Mouse (Mus musculus) forebrain, postnatal 0 days (tissue): ENCODE data around the gene Cdrt4. TPM values are rescaled to one million over a fixed set of nuclear protein-coding genes. Genes with fewer than 3 reads are reported as not detected.
A peak's percentile ranks its signal among the peaks of the same experiment; 100 is the strongest.

Source experiments
- ATAC-seq: fragments of 200-750 bp; cut with Nextera tagmentation; 2 replicates; pipeline ENCODE4 v1.8.0; 2017; ENCODE audit warnings: mild to moderate bottlenecking, moderate library complexity
- DNase-seq: peaks from one replicate; pipeline ENCODE4 v3.0.0-alpha.2; 2015
- H3K27ac ChIP-seq: fragments of 300-500 bp; sonication (generic); 2 replicates; pipeline ENCODE4 v1.5.1; 2014; ENCODE audit warnings: low read depth, mild to moderate bottlenecking, antibody characterized with exemption, low read length, moderate library complexity, mixed read lengths
- H3K27me3 ChIP-seq: fragments of 300-500 bp; sonication (generic); 2 replicates; pipeline ENCODE4 v1.6.1; 2014; ENCODE audit warnings: mild to moderate bottlenecking, low read length, mixed read lengths; ENCODE audit not compliant: insufficient read depth
- H3K36me3 ChIP-seq: fragments of 300-500 bp; sonication (generic); 2 replicates; pipeline ENCODE4 v1.6.1; 2014; ENCODE audit warnings: mild to moderate bottlenecking, moderate library complexity; ENCODE audit not compliant: insufficient read depth
- H3K4me1 ChIP-seq: fragments of 300-500 bp; sonication (generic); 2 replicates; pipeline ENCODE4 v1.6.1; 2014; ENCODE audit warnings: antibody characterized with exemption; ENCODE audit not compliant: insufficient read depth
- H3K4me2 ChIP-seq: fragments of 300-500 bp; sonication (generic); 2 replicates; pipeline ENCODE4 v1.6.1; 2014; ENCODE audit warnings: low read depth, mild to moderate bottlenecking, moderate library complexity
- H3K4me3 ChIP-seq: fragments of 300-500 bp; sonication (generic); 2 replicates; pipeline ENCODE4 v1.5.1; 2014; ENCODE audit warnings: low read depth, low read length, mixed read lengths
- H3K9ac ChIP-seq: fragments of 300-500 bp; sonication (generic); 2 replicates; pipeline ENCODE4 v1.6.1; 2014; ENCODE audit warnings: mild to moderate bottlenecking
- H3K9me3 ChIP-seq: fragments of 300-500 bp; sonication (generic); 2 replicates; pipeline ENCODE4 v1.6.1; 2016; ENCODE audit warnings: low read length
- CTCF ChIP-seq: sonication (generic); IDR thresholded peaks from 2 replicates; pipeline ENCODE4 v1.5.1; 2016; ENCODE audit warnings: antibody characterized with exemption, control low read depth, low read depth
- WGBS: fragments of 180-500 bp; shearing (Covaris S2); extraction: QIAGEN DNeasy Blood & Tissue Kit; methylation state at CpG from one replicate; pipeline ENCODE4 v1.1.7; 2014; 5-methylcytosine and 5-hydroxymethylcytosine counted together
- polyA plus RNA-seq: library from polyadenylated mRNA; unstranded; fragments of >200 nt; fragmentation: Nextera tagmentation; extraction: Ambion mirVana; gene quantifications from 2 replicates; pipeline ENCODE4 v1.2.1, GENCODE M21; 2015
- total RNA-seq: library from RNA; depleted of rRNA; stranded (reverse); fragments of >200 nt; gene quantifications from 2 replicates; pipeline ENCODE4 v1.2.3, GENCODE M21; 2014

Gene Cdrt4
- total and polyA plus RNA-seq, 2 experiments from 2014 or later: not detected

DNA sequence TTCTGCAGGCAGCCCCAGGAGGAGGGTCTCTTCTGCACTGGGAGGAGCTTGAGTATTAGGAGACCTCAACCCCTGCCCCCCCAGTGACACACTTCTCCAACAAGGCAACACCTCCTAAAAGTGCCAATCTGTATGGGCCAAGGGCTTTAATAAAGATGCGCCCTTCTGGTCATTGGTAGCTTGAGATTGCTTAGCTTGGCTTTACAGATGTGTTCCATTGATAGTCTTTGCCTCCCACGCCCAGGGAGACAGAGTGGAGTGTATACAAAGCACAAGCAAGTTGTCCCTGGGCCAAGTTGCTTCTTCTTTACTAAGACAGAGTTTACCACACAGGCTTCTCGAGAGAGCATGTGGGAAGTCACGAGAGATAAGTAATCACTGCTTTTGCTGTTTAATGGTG, 20.4 kb upstream of the Cdrt4 start:
- Histone ChIP-seq H3K9ac (no peak overlapping the region), H3K4me1 (no peaks in the 10 kb centered on the region), H3K9me3 (no peaks in the 10 kb centered on the region), H3K4me3 (no peak overlapping the region), H3K27me3 (no peaks in the 10 kb centered on the region), H3K4me2 (no peak overlapping the region), H3K36me3 (no peaks in the 10 kb centered on the region), H3K27ac (no peak overlapping the region)
- 88% methylated on average over 4 of the region's 4 CpGs for WGBS
- TF ChIP-seq CTCF: no peak
- no peak for ATAC-seq
- DNase-seq: no peak

- no peaks in the 10 kb centered on the region for H3K4me1 ChIP-seq
- H3K36me3 ChIP-seq: no peaks in the 10 kb centered on the region
- DNase-seq (no peak), ATAC-seq (no peak)
- no peak overlapping the region for H3K4me3 ChIP-seq
- no peak for TF ChIP-seq CTCF
- no peak overlapping the region for H3K4me2 ChIP-seq
- H3K27me3 ChIP-seq: no peaks in the 10 kb centered on the region
- no peak overlapping the region for H3K9ac ChIP-seq
- 84% methylated on average over 5 of the region's 5 CpGs for WGBS
- no peak overlapping the region for H3K27ac ChIP-seq
- no peaks in the 10 kb centered on the region for H3K9me3 ChIP-seq
Observed at GRCm38 (mm10) chr11:62931141-62931540, 19.9 kb upstream of the Cdrt4 start.

DNA sequence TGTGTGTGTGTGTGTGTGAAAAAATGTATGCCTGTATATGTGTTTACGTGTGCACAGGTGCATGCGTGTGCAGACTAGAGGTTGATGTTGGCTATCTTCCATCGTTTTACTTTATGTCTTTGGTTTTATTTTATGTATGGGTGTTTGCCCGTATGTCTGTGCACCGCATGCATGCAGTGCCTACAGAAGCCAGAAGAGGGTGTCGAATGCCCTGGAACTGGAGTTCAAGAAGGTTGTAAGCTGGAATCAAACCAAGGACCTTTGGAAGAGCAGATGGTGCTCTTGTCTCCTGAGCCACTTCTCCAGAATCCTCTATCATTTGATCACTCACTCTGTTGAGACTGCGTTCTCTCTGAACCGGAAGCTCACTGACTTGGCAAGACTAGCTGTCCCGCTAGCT, 17.9 kb upstream of the Cdrt4 start:
- H3K4me1 ChIP-seq: no peaks in the 10 kb centered on the region
- no peaks in the 10 kb centered on the region for H3K36me3 ChIP-seq
- no peak overlapping the region for H3K9ac ChIP-seq
- H3K4me2 ChIP-seq: no peak overlapping the region
- WGBS: 90% methylated on average over 9 of the region's 9 CpGs
- TF ChIP-seq CTCF: no peak
- no peak overlapping the region for H3K4me3 ChIP-seq
- ATAC-seq: no peak
- H3K9me3 ChIP-seq: no peaks in the 10 kb centered on the region
- DNase-seq: no peak
- no peak overlapping the region for H3K27ac ChIP-seq
- H3K27me3 ChIP-seq: no peaks in the 10 kb centered on the region

DNA sequence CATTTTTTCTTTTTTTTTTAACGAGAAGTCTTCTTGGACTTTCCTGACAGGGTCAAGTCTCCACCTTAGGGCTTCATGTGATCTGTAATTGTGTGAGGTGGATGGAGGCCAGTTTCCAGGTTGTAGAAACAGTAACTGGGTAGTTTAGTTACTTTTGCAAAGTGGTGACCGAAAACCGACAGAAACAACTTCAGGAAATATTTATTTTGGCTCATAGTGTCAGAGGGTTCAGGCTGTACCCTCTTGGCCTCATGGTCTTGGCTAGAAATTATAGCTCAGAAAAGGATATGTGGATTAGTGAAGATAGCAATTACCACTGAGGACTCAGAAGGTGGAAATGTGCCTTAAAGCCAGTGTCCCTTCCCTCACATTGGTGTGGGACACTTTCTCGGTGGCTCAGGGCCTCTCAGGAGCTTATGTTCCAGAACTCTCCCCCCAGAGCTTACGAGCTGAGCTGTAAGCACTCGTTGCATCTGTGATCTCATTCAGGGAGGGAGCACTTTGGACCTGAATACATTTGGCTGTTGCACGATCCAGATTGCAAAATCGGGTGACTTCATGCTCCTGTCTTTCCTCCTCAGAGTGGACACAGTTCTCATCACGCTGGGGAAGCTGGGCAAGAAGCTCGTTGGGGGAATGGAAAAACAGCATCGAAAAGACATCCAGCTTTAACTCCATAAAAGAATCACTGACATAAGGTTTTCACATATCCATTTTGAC, 16.0 kb upstream of the Cdrt4 start:
- no peak overlapping the region for H3K4me2 ChIP-seq
- H3K27me3 ChIP-seq: no peaks in the 10 kb centered on the region
- no peaks in the 10 kb centered on the region for H3K4me1 ChIP-seq
- 84% methylated on average over 11 of the region's 11 CpGs for WGBS
- DNase-seq: no peak
- no peaks in the 10 kb centered on the region for H3K9me3 ChIP-seq
- TF ChIP-seq CTCF: no peak
- H3K9ac ChIP-seq: no peak overlapping the region
- H3K36me3 ChIP-seq: no peaks in the 10 kb centered on the region
- H3K27ac ChIP-seq: no peak overlapping the region
- no peak overlapping the region for H3K4me3 ChIP-seq
- no peak for ATAC-seq

- WGBS: 87% methylated on average over 6 of the region's 6 CpGs
- Histone ChIP-seq H3K27ac (no peak overlapping the region), H3K36me3 (no peaks in the 10 kb centered on the region), H3K9ac (no peak overlapping the region), H3K4me3 (no peak overlapping the region), H3K4me2 (no peak overlapping the region), H3K27me3 (no peaks in the 10 kb centered on the region), H3K4me1 (no peaks in the 10 kb centered on the region), H3K9me3 (no peaks in the 10 kb centered on the region)
- DNase-seq (no peak), ATAC-seq (no peak)
- TF ChIP-seq CTCF: no peak
Observed at GRCm38 (mm10) chr11:62937986-62938385, 13.0 kb upstream of the Cdrt4 start.

DNA sequence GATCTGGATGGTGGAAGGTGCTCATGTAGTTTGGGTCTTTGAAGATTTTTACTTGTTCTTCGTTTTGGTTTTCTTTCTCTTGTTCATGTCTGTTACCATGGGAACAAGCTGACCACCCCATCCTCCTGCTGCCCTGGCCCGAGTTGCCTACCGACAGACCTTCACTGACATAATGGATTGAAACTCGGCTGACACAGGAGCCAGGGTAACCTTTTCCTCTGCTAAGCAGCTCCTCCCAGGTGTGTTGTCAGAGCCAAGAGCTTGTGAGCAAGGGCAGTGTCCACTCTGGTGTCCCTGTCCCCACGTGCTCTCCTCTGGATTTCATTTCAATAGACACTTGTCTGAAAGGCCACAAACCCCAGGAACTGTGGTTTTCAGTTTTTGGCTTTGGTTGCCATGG, 12.1 kb upstream of the Cdrt4 start:
- H3K9me3 ChIP-seq: no peaks in the 10 kb centered on the region
- no peaks in the 10 kb centered on the region for H3K27me3 ChIP-seq
- peak; percentile 4 for DNase-seq
- H3K4me3 ChIP-seq: no peak overlapping the region
- 0 out of 2 replicates have a peak, but pooled peaks have one; percentile 1 for ATAC-seq
- no peaks in the 10 kb centered on the region for H3K36me3 ChIP-seq
- WGBS: 67% methylated on average over 5 of the region's 5 CpGs
- no peak overlapping the region for H3K9ac ChIP-seq
- H3K4me2 ChIP-seq: no peak overlapping the region
- TF ChIP-seq CTCF: no peak
- no peak overlapping the region for H3K27ac ChIP-seq
- no peaks in the 10 kb centered on the region for H3K4me1 ChIP-seq

GRCm38 (mm10) chr11:62940176-62940575, 10.8 kb upstream of the Cdrt4 start:
- Histone ChIP-seq H3K9me3 (no peaks in the 10 kb centered on the region), H3K4me3 (no peak overlapping the region), H3K36me3 (no peaks in the 10 kb centered on the region), H3K27ac (no peak overlapping the region), H3K27me3 (no peaks in the 10 kb centered on the region), H3K9ac (no peak overlapping the region), H3K4me2 (no peak overlapping the region), H3K4me1 (no peaks in the 10 kb centered on the region)
- no peak for TF ChIP-seq CTCF
- ATAC-seq: no peak
- whole genome bisulfite sequencing: 88% methylated on average over 3 of the region's 3 CpGs
- DNase-seq: no peak

GRCm38 (mm10) chr11:62943538-62943937, 7.5 kb upstream of the Cdrt4 start:
- TF ChIP-seq CTCF: no peak
- Histone ChIP-seq H3K4me2 (no peak overlapping the region), H3K9ac (no peak overlapping the region), H3K4me1 (no peaks in the 10 kb centered on the region), H3K4me3 (no peak overlapping the region), H3K27ac (no peak overlapping the region), H3K36me3 (no peaks in the 10 kb centered on the region), H3K9me3 (no peaks in the 10 kb centered on the region), H3K27me3 (no peaks in the 10 kb centered on the region)
- DNase-seq (no peak), ATAC-seq (no peak)
- WGBS: 57% methylated on average over 6 of the region's 6 CpGs
